Mouse (Mus musculus) urinary bladder, postnatal 4 days (tissue): ENCODE results near the gene Cnnm3.

ENCODE experiments used
- DNase-seq, 2 experiments: peaks; one replicate each; pipeline ENCODE4 v3.0.0; 2021 to 2022; ENCODE audit warnings: low spot score in 2 of 2

The Cnnm3 gene

DNA sequence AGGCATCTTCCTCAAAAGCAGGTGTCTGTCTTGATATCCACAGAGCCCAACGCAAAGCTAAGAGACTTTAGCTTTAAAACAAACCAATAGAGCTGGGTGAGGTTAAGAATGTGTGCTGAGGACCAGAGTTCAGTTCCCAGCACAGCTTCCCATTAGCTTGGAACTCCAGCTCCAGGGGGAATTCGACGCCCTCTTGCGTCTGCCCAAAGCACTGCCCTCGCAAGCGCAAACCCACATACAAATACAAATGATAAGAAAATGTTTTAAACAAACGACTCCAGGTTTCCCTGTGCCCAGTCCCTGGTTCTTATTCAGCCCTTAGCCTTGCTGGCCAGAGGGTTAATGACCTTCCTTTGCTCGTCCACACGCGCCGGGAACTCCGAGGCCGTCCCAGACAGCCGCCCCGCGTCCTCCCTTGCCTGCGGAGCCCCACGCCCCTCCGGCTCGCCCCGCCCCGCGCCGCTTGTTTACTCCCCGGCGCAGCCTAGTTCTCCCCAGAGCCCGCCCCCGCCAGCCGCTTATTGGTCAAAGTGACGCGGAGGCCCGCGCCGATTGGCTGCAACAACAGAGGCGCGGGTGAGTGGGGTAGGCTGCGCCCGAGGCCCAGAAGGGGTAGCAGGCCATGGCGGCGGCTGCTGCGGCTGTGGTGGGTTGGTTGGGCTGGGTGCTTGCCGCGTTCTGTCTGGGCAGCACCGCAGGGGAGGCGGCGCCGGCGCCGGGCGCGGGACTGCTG is at the start of gene Cnnm3:
TSS of gene Cnnm3 (plus strand) at position 579 of the 733 bp plus-strand sequence.
- peak; percentile 99 to 100 for DNase-seq

DNA sequence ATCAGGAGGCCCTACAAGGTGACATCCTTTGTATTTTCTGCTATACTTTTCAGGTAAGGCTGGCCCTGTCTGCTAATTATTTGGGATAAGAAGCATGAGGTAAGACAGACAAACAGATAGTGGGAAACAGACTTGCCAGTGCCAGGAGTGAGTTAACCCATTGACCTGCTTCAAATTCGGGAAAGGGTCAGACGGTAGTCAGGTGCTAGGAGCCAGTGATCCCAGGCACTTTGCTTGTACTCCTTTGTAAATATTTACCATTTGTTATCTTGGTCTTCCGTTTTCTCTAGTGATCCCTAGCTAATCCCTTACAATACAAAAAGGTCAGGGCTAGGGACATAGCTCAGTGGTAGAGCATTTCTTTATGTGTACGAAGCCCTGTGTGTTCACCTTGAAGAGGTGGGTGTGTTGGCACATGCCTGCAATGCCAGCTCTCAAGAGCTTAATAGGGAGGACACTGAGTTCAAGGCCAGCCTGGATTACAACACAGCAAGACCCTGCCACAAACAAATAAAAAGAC is 46.0 kb upstream of the Cnnm3 start:
- no peak for DNase-seq

GRCm38 (mm10) chr1:36467446-36467845 is 44.2 kb upstream of the Cnnm3 start:
- DNase-seq: no peak

DNA sequence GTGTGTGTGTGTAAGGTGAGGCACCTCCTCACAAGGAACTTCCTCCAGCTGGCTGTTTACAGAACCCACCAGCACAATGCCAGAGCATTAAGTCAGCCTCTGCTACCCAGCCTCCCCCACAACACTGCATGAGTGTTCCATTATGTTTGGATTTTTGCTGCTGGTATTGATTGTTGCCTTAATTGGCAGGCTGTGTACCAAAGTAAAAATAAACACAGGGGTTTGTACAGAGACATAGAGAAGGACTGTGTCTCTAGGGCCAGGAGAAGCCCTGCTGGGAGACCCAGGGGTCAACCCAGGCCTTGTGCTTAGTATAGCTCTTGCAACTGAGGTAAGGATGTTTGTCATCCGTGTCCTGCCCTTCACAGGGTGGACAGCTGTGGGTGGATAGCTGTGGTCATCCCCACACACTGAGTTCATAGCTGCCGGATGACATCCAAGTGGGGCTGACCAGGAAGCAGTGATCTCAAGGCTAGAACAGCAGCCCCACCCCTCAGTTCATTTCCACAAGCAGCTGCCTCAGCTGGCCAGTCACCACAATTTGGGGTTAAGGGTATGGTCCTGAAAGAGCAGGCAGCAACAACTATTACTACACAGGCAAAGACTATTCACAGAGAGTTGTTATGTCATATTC is 41.7 kb upstream of the Cnnm3 start:
- DNase-seq: peak in 1 of 2 experiments; percentile 30

DNA sequence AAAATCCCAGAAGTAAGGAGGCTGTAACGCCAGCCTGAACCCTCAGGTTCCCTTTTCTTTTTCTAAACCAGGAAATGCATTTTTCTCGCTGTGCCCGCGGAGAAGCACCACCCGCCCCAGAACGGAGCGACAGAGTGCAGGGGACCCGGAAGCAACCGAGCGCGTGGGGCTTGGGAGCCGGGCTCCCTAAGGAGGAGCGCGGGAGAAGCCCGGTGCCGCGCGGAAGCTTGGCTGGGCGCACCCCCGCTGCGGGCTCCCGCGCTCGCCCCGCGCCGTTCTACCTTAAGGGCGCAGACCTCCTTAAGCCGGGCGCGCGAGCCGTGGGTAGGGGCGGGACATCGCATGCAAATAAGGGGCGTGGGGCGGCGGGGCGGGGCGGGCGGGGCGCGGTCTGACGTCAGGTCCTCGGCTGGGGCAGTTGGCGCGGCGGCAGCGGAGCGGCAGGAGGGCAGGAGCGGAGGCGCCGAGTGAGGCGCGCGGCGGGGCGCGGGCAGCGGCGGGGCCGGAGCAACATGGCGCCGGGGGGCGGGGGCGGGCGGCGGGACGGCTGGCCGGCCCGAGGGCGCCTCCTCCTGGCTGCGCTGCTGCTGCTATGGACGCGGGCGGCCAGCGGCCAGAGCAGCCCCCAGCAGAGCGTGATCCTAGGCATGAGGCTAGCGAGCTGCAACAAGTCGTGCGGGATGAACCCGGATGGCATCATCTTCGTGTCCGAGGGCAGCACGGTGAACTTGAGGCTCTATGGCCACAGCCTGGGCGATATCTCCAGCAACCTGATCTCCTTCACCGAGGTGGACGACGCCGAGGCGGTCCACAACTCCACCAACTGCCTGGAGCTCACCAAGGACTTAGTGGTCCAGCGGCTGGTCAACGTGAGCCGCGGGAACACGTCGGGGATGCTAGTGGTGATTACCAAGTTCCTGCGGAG is 40.2 kb upstream of the Cnnm3 start, which contains the start of gene Cnnm4:
TSS of gene Cnnm4 (plus strand) at position 440 of the 925 bp plus-strand sequence.
- DNase-seq: peak; percentile 84 to 88

DNA sequence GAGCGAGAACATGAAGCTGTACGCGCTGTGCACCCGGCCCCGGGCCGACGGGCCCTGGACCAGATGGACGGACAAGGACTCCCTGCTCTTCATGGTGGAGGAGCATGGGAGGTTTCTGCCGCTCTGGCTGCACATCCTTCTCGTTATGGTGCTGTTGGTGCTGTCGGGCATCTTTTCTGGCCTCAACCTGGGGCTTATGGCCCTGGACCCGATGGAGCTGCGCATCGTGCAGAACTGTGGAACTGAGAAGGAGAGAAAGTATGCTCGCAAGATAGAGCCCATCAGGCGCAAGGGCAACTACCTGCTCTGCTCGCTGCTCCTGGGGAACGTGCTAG is 39.6 kb upstream of the Cnnm3 start:
- DNase-seq: no peak

GRCm38 (mm10) chr1:36473211-36473780 is 38.4 kb upstream of the Cnnm3 start:
- no peak for DNase-seq

- DNase-seq: no peak
Measured at GRCm38 (mm10) chr1:36474646-36475045, 37.0 kb upstream of the Cnnm3 start.

GRCm38 (mm10) chr1:36475480-36476110 is 36.1 kb upstream of the Cnnm3 start:
- DNase-seq: no peak

- no peak for DNase-seq
Measured at GRCm38 (mm10) chr1:36476426-36476825, 35.2 kb upstream of the Cnnm3 start.

DNA sequence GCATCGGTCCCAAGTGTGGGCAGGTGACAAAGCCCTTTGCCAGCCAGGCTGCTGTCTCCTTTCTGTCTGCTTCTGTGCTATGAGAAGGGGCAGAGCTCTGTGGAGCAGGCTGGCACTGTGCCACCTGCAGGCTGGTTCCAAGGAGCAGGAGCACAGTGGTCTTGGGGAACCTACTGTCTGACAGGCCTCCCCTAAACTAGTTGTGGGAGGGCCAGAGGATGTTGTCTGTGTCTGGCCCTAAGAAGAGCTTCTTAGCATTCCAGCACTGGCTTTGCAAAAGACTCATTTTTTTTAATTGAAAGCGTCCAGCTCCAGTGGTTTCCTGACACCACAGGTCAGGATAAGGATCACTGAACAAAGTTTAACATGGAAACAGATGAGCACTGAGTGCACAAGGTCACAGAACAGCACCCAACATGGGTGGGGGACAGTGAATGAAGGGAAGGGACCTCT is 33.3 kb upstream of the Cnnm3 start:
- DNase-seq: no peak

GRCm38 (mm10) chr1:36479903-36480899 is 31.5 kb upstream of the Cnnm3 start:
- no peak for DNase-seq

- DNase-seq: no peak
Measured at GRCm38 (mm10) chr1:36483825-36484224, 27.8 kb upstream of the Cnnm3 start.

DNA sequence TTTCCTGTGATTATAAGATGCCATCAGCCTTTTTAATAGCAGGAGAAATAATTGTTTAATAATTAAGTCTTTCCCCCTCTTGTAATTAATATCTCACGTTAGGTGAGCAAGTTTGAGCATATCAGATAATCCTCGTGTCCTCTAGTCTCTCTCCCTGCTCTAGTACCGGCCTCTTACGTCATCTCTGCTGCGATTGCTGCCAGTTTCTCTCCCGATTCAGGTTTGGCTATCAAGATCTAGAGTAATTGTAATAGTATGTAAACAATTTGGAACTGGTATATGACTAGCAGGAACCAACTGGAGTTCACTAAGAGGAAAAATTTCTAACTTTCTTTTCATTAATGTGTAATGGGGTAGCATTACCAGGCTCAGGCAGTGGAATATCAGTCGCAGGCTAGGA is 26.6 kb upstream of the Cnnm3 start:
- no peak for DNase-seq

DNA sequence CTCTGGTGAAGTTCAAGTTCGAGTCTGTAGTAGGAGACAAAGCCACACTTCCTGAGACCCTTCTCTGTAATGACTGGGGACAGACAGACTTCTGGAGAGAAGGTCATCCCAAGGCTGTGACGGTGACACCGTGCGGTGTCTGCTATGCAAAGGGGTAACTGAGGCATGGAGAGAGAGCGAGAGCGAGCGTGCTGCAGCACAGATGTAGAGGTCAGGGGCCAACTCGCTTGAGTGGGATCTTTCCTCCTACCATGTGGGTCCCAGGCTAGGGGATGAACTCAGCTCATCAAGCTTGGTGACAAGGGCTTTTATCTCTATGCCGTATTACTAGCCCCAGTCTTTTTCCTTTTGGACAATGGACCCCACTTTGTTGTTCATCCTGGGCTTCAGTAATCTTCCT is 24.6 kb upstream of the Cnnm3 start:
- no peak for DNase-seq

DNA sequence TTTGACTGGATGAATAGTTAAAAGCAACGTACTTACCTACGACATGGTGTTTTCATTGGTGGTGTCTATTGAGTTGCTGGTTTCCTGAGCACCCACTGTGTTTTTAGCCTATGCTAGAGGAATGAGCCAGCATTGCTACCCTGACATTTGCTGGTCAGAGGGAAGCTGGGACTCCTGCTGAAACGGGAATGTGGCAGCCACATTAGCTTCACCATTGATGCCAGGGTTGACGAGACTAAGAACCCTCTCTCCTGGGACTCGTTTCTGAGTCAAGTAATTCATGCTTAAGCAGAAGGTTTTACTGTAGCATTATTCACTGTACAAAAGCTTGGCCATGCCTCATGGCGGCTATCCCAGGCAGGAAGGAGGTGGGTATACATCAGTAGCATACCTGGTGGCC is 22.0 kb upstream of the Cnnm3 start:
- DNase-seq: no peak

DNA sequence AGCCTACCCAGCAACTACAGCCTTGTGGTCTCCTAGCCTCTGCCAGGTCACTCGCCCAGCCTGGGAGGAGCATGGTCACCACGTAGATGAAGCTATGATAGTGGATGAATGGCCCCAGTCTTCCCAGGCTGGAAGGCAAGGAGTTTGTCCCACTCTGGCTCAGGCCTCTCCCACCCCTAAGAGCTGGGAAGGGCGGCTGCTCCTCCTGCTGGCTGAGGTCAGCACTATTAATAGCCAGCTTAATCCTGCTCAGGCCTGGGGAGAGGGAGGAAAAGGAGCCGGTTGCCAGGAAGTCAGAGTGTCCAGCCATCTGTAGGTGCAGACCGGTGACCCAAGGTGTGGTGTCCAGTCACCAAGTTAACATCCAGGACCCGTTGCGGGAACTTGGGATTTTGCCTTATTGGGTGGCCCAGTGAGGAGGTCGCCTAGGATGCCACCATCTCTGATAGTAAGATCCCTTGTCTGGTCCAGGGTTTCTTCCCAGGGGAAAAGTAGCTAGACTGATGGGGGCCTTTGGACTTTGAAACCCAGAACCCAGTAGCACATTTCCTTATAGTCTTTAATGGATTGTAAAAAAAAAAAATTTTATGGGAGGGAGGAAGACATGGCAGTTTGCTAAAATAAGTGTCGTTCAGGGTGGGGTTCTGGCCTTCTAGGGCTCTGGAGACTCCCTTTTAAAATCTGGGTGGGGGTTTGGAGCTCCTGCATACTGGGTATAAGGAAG is 19.1 kb upstream of the Cnnm3 start:
- DNase-seq: peak; percentile 54 to 72

- no peak for DNase-seq
Measured at GRCm38 (mm10) chr1:36493299-36493698, 18.4 kb upstream of the Cnnm3 start.

GRCm38 (mm10) chr1:36496719-36497118 is 14.9 kb upstream of the Cnnm3 start:
- DNase-seq: no peak
